Mouse (Mus musculus) bone marrow, adult 2 months (tissue): Measurements from ENCODE around the gene Platr17. TPM values are rescaled to one million over a fixed set of nuclear protein-coding genes. Genes with fewer than 3 reads are reported as not detected.
A peak's percentile ranks its signal among the peaks of the same experiment; 100 is the strongest.
"Not testable (repeated sequence)": the region's sequence is repeated elsewhere in the genome, so short reads cannot be mapped to it uniquely, and the experiment has no call there.

Experiments used
- H3K27ac ChIP-seq: fragments of 200-500 bp; 2 replicates; pipeline ENCODE4 v1.5.1; 2012; ENCODE audit warnings: low read depth, mild to moderate bottlenecking, control low read depth, inconsistent platforms, low read length; ENCODE audit not compliant: control insufficient read depth, poor library complexity, insufficient read depth
- H3K4me1 ChIP-seq: fragments of 200-500 bp; 2 replicates; pipeline ENCODE4 v1.6.1; 2011; ENCODE audit warnings: low read length; ENCODE audit not compliant: control insufficient read depth, insufficient read depth
- H3K4me3 ChIP-seq: fragments of 200-500 bp; replicated peaks from 2 replicates; pipeline ENCODE3; 2011; ENCODE audit warnings: mild to moderate bottlenecking, low read depth, low read length, control low read depth; ENCODE audit not compliant: control insufficient read depth
- CTCF ChIP-seq: fragments of 200-500 bp; IDR thresholded peaks from 2 replicates; pipeline ENCODE4 v1.5.1; 2011; ENCODE audit warnings: low read length, control low read depth; ENCODE audit not compliant: control insufficient read depth, insufficient read depth
- POLR2A ChIP-seq: fragments of 200-500 bp; IDR thresholded peaks from 2 replicates; pipeline ENCODE4 v1.6.1; 2011; ENCODE audit warnings: low read depth, mild to moderate bottlenecking, control low read depth, low read length, borderline replicate concordance; ENCODE audit not compliant: control insufficient read depth
- WGBS: fragments of 180-500 bp; shearing (Covaris S2); methylation state at CpG from one replicate; pipeline ENCODE4 v1.1.7; 2018; 5-methylcytosine and 5-hydroxymethylcytosine counted together
- polyA plus RNA-seq: library from polyadenylated mRNA; stranded (reverse); fragments of >200 nt; gene quantifications from 2 replicates; pipeline ENCODE4 v1.2.4, GENCODE M21; 2011; ENCODE audit warnings: low replicate concordance; ENCODE audit not compliant: missing spikeins, insufficient read depth, insufficient read length

Platr17 gene
- polyA plus RNA-seq = 1.2 and 1.9 TPM in 2 replicates

GRCm38 (mm10) chr17:33904835-33905234, at the start of gene Platr17:
Platr17 (plus strand) TSS chr17:33905135.
- H3K4me3 ChIP-seq, H3K4me1 ChIP-seq, H3K27ac ChIP-seq: not testable (repeated sequence)
- WGBS = 56% methylated on average over 4 of the region's 4 CpGs

- no peaks in the 10 kb centered on the region for H3K4me1 ChIP-seq
- WGBS = 84% methylated on average over 4 of the region's 4 CpGs
- TF ChIP-seq CTCF (no peak), POLR2A (no peak)
- no peak overlapping the region for H3K27ac ChIP-seq
- H3K4me3 ChIP-seq = no peak overlapping the region
Measured at GRCm38 (mm10) chr17:33857816-33858215, 47.1 kb upstream of the Platr17 start.

GRCm38 (mm10) chr17:33865330-33866030, 39.5 kb upstream of the Platr17 start:
- peak; percentile 70 for TF ChIP-seq CTCF
- no peak for TF ChIP-seq POLR2A
- Histone ChIP-seq H3K4me1 (no peaks in the 10 kb centered on the region; the same call in none of the 2 replicates), H3K4me3 (peak overlapping the region; percentile 27), H3K27ac (no peak overlapping the region)
- 9% methylated on average over 9 of the region's 9 CpGs for WGBS

- H3K27ac ChIP-seq, H3K4me3 ChIP-seq, H3K4me1 ChIP-seq: not testable (repeated sequence)
- 91% methylated on average over 4 of the region's 12 CpGs for WGBS
Measured at GRCm38 (mm10) chr17:33873537-33873936, 31.4 kb upstream of the Platr17 start, which contains the start of gene Gm7029. Gm7029 (plus strand) TSS chr17:33873837.

- Histone ChIP-seq H3K4me3 (no peak overlapping the region), H3K27ac (no peak overlapping the region), H3K4me1 (no peaks in the 10 kb centered on the region)
- 95% methylated on average over 11 of the region's 11 CpGs for WGBS
- no peak for TF ChIP-seq POLR2A
Measured at GRCm38 (mm10) chr17:33874411-33874810, 30.5 kb upstream of the Platr17 start.

- TF ChIP-seq CTCF = peak; percentile 24; the same call in 1 of the 2 replicates
- 81% methylated on average over 5 of the region's 5 CpGs for WGBS
- H3K27ac ChIP-seq, H3K4me1 ChIP-seq, H3K4me3 ChIP-seq: not testable (repeated sequence)
Measured at GRCm38 (mm10) chr17:33875797-33876196, 29.1 kb upstream of the Platr17 start.

GRCm38 (mm10) chr17:33884320-33884719, 20.6 kb upstream of the Platr17 start:
- not testable (repeated sequence) for H3K4me1 ChIP-seq, H3K27ac ChIP-seq, H3K4me3 ChIP-seq
- 90% methylated on average over 10 of the region's 11 CpGs for WGBS

- not testable (repeated sequence) for H3K4me3 ChIP-seq, H3K4me1 ChIP-seq, H3K27ac ChIP-seq
- 76% methylated on average over 2 of the region's 2 CpGs for WGBS
Measured at GRCm38 (mm10) chr17:33887802-33888201, 17.1 kb upstream of the Platr17 start.

- not testable (repeated sequence) for H3K4me3 ChIP-seq, H3K27ac ChIP-seq
Measured at GRCm38 (mm10) chr17:33888230-33888629, 16.7 kb upstream of the Platr17 start.

GRCm38 (mm10) chr17:33889941-33890532, 14.9 kb upstream of the Platr17 start:
- Histone ChIP-seq H3K27ac (peak overlapping the region; percentile 81), H3K4me3 (peak overlapping the region; percentile 99)
- WGBS = under 1% methylated on average over 44 of the region's 44 CpGs
- H3K4me1 ChIP-seq = not testable (repeated sequence)

More at GRCm38 (mm10) chr17:33888230-33888629, 16.7 kb upstream of the Platr17 start:
- not testable (repeated sequence) for H3K4me1 ChIP-seq
